Mouse (Mus musculus) kidney, adult 11 months (tissue): ENCODE measurements around the gene Krtap1-4.
A peak's percentile ranks its signal among the peaks of the same experiment; 100 is the strongest.
"Not testable (repeated sequence)": the region's sequence is repeated elsewhere in the genome, so short reads cannot be mapped to it uniquely, and the experiment has no call there.

ENCODE experiments used
- DNase-seq: peaks from one replicate; pipeline ENCODE4 v3.0.0; 2022

Gene Krtap1-4

GRCm38 (mm10) chr11:99583245-99583704, at the start of gene Krtap1-4:
TSS of gene Krtap1-4 (minus strand) at chr11:99583654.
- DNase-seq, result no peak

- no peak for DNase-seq
Measured at GRCm38 (mm10) chr11:99630890-99631289, 47.4 kb upstream of the Krtap1-4 start.

- no peak for DNase-seq
Measured at GRCm38 (mm10) chr11:99628138-99628537, 44.7 kb upstream of the Krtap1-4 start, which contains the start of gene Krtap4-1. TSS of gene Krtap4-1 (minus strand) at chr11:99628238.

- no peak for DNase-seq
Measured at GRCm38 (mm10) chr11:99620335-99620734, 36.9 kb upstream of the Krtap1-4 start, which contains the start of gene Gm11562. TSS of gene Gm11562 (minus strand) at chr11:99620435.

GRCm38 (mm10) chr11:99614796-99615363, 31.4 kb upstream of the Krtap1-4 start, which contains the start of gene Krtap2-4:
TSS of gene Krtap2-4 (minus strand) at chr11:99614846.
- DNase-seq, result no peak

- not testable (repeated sequence) for DNase-seq
Measured at GRCm38 (mm10) chr11:99610089-99610488, 26.6 kb upstream of the Krtap1-4 start, which contains the start of gene Gm11937. TSS of gene Gm11937 (minus strand) at chr11:99610189.

GRCm38 (mm10) chr11:99609126-99609525, 25.7 kb upstream of the Krtap1-4 start:
- no peak for DNase-seq

GRCm38 (mm10) chr11:99603208-99603607, 19.8 kb upstream of the Krtap1-4 start, which contains the start of gene Gm11938:
TSS of gene Gm11938 (minus strand) at chr11:99603308.
- not testable (repeated sequence) for DNase-seq

GRCm38 (mm10) chr11:99597742-99598141, 14.3 kb upstream of the Krtap1-4 start, which contains the start of gene Krtap9-3:
TSS of gene Krtap9-3 (minus strand) at chr11:99598105.
- not testable (repeated sequence) for DNase-seq

GRCm38 (mm10) chr11:99590981-99591380, 7.5 kb upstream of the Krtap1-4 start, which contains the start of gene Krtap1-3:
TSS of gene Krtap1-3 (minus strand) at chr11:99591339.
- DNase-seq, result no peak

GRCm38 (mm10) chr11:99585096-99585495, 1.6 kb upstream of the Krtap1-4 start:
- DNase-seq, result no peak

GRCm38 (mm10) chr11:99581564-99581963, 1.9 kb downstream of the Krtap1-4 start:
- DNase-seq, result no peak

GRCm38 (mm10) chr11:99581051-99581450, 2.4 kb downstream of the Krtap1-4 start:
- no peak for DNase-seq

GRCm38 (mm10) chr11:99580636-99581035, 2.8 kb downstream of the Krtap1-4 start, which contains the start of gene Krtap1-5:
TSS of gene Krtap1-5 (minus strand) at chr11:99581016.
- no peak for DNase-seq

GRCm38 (mm10) chr11:99574106-99574505, 9.3 kb downstream of the Krtap1-4 start:
- peak; percentile 22 for DNase-seq

- no peak for DNase-seq
Measured at GRCm38 (mm10) chr11:99573164-99573563, 10.3 kb downstream of the Krtap1-4 start.

GRCm38 (mm10) chr11:99566530-99566929, 16.9 kb downstream of the Krtap1-4 start, which contains the start of gene Krtap3-1:
TSS of gene Krtap3-1 (minus strand) at chr11:99566630.
- DNase-seq, result no peak

GRCm38 (mm10) chr11:99562580-99562979, 20.9 kb downstream of the Krtap1-4 start:
- no peak for DNase-seq

- DNase-seq, result no peak
Measured at GRCm38 (mm10) chr11:99559366-99559765, 24.1 kb downstream of the Krtap1-4 start, which contains the start of gene Gm11939. TSS of gene Gm11939 (minus strand) at chr11:99559466.

GRCm38 (mm10) chr11:99557976-99558745, 25.3 kb downstream of the Krtap1-4 start:
- DNase-seq, result no peak

GRCm38 (mm10) chr11:99556753-99557152, 26.7 kb downstream of the Krtap1-4 start, which contains the start of gene Krtap3-2:
TSS of gene Krtap3-2 (minus strand) at chr11:99556853.
- no peak for DNase-seq

- DNase-seq, result no peak
Measured at GRCm38 (mm10) chr11:99556195-99556594, 27.3 kb downstream of the Krtap1-4 start.

GRCm38 (mm10) chr11:99550765-99551164, 32.7 kb downstream of the Krtap1-4 start, which contains the start of gene Krtap3-3:
TSS of gene Krtap3-3 (minus strand) at chr11:99550865.
- DNase-seq, result no peak
